Mouse (Mus musculus) kidney, postnatal 0 days (tissue): ENCODE measurements around the gene Tmem131. TPM values are rescaled to one million over a fixed set of nuclear protein-coding genes. Genes with fewer than 3 reads are reported as not detected.

Source experiments
- ATAC-seq: fragments of 200-750 bp; cut with Nextera tagmentation; replicated peaks from 2 replicates; pipeline ENCODE4 v1.8.0; 2017; ENCODE audit warnings: low read depth, moderate number of reproducible peaks, moderate TSS enrichment, moderate library complexity; ENCODE audit not compliant: low FRiP score
- DNase-seq: peaks from one replicate; pipeline ENCODE4 v3.0.0-alpha.2; 2016; ENCODE audit warnings: low spot score
- H3K27ac ChIP-seq: fragments of 300-500 bp; sonication (generic); 2 replicates; pipeline ENCODE4 v1.5.1; 2014; ENCODE audit warnings: mild to moderate bottlenecking
- H3K27me3 ChIP-seq: fragments of 300-500 bp; sonication (generic); 2 replicates; pipeline ENCODE4 v1.6.1; 2014; ENCODE audit warnings: low read length, mixed read lengths; ENCODE audit not compliant: insufficient read depth
- H3K36me3 ChIP-seq: fragments of 300-500 bp; sonication (generic); 2 replicates; pipeline ENCODE4 v1.6.1; 2014; ENCODE audit warnings: low read length, mixed read lengths; ENCODE audit not compliant: insufficient read depth
- H3K4me1 ChIP-seq: fragments of 300-500 bp; sonication (generic); replicated peaks from 2 replicates; pipeline ENCODE4 v1.6.1; 2014; ENCODE audit warnings: antibody characterized with exemption, low read length, mixed read lengths; ENCODE audit not compliant: insufficient read depth
- H3K4me2 ChIP-seq: fragments of 300-500 bp; sonication (generic); 2 replicates; pipeline ENCODE4 v1.6.1; 2014; ENCODE audit warnings: mild to moderate bottlenecking, low read length, moderate library complexity, mixed read lengths
- H3K4me3 ChIP-seq: fragments of 300-500 bp; sonication (generic); replicated peaks from 2 replicates; pipeline ENCODE4 v1.5.1; 2014; ENCODE audit warnings: low read depth, low read length
- H3K9ac ChIP-seq: fragments of 300-500 bp; sonication (generic); 2 replicates; pipeline ENCODE4 v1.6.1; 2014; ENCODE audit warnings: low read depth, low read length
- H3K9me3 ChIP-seq: fragments of 300-500 bp; sonication (generic); replicated peaks from 2 replicates; pipeline ENCODE4 v1.6.1; 2016; ENCODE audit warnings: low read length, inconsistent platforms, mixed read lengths
- CTCF ChIP-seq: IDR thresholded peaks from 2 replicates; pipeline ENCODE4 v1.5.1; 2016; ENCODE audit warnings: antibody characterized with exemption, low read depth, mild to moderate bottlenecking, moderate library complexity
- WGBS: fragments of 180-500 bp; shearing (Covaris S2); extraction: QIAGEN DNeasy Blood & Tissue Kit; methylation state at CpG from one replicate; pipeline ENCODE4 v1.1.7; 2014; 5-methylcytosine and 5-hydroxymethylcytosine counted together
- polyA plus RNA-seq: library from polyadenylated mRNA; unstranded; fragments of >200 nt; fragmentation: Nextera tagmentation; extraction: Ambion mirVana; gene quantifications from 2 replicates; pipeline ENCODE4 v1.2.1, GENCODE M21; 2015

The Tmem131 gene
- polyA plus RNA-seq, 1 experiment from 2014 or later, result 9.0 TPM

DNA sequence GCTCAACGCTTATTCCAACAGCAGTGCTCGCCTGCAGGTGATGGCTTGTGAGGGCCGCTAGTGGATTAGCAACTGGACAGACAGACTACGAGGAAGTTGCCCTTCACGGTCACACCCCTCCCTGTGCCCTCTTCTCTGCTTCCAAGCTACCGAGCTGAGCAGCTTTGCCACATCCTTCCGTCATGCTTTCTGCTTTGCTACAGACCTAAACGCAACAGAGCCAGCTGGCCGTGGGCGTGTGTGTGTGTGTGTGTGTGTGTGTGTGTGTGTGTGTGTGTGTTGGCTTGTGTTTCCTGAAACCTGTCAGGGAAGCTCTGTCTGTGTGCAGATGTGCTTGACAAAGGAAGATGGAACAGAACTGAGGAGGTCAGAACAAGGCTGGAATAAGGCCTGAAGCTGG lies 146.0 kb downstream of the Tmem131 start:
- no peaks in the 10 kb centered on the region for H3K4me1 ChIP-seq
- no peaks in the 10 kb centered on the region for H3K9me3 ChIP-seq
- H3K9ac ChIP-seq, result no peak overlapping the region
- H3K4me2 ChIP-seq, result no peak overlapping the region
- no peak overlapping the region for H3K4me3 ChIP-seq
- WGBS, result 60% methylated on average over 10 of the region's 10 CpGs
- DNase-seq (peak; percentile 12), ATAC-seq (no peak)
- no peaks in the 10 kb centered on the region for H3K27me3 ChIP-seq
- no peak for TF ChIP-seq CTCF
- H3K36me3 ChIP-seq, result peaks cover 76% of the 10 kb centered on the region
- no peak overlapping the region for H3K27ac ChIP-seq

- Histone ChIP-seq H3K4me1 (no peaks in the 10 kb centered on the region), H3K4me2 (no peak overlapping the region), H3K4me3 (no peak overlapping the region), H3K9ac (no peak overlapping the region), H3K27ac (no peak overlapping the region), H3K9me3 (no peaks in the 10 kb centered on the region), H3K27me3 (no peaks in the 10 kb centered on the region), H3K36me3 (peaks cover 77% of the 10 kb centered on the region)
- WGBS, result 72% methylated on average over 7 of the region's 7 CpGs
- ATAC-seq (no peak; the same call in 1 of the 2 replicates), DNase-seq (no peak)
- no peak for TF ChIP-seq CTCF
Observed at GRCm38 (mm10) chr1:36796711-36797110, 146.8 kb downstream of the Tmem131 start.

GRCm38 (mm10) chr1:36789416-36789815 lies 154.1 kb downstream of the Tmem131 start:
- WGBS, result 80% methylated on average over 8 of the region's 8 CpGs
- no peak overlapping the region for H3K9ac ChIP-seq
- DNase-seq (no peak), ATAC-seq (no peak)
- TF ChIP-seq CTCF, result no peak
- H3K27me3 ChIP-seq, result no peaks in the 10 kb centered on the region
- no peak overlapping the region for H3K4me3 ChIP-seq
- H3K36me3 ChIP-seq, result peaks cover 21% of the 10 kb centered on the region
- H3K4me2 ChIP-seq, result no peak overlapping the region
- 0 out of 2 replicates have a peak, but pooled peaks cover 4% of the 10 kb centered on the region for H3K4me1 ChIP-seq
- H3K9me3 ChIP-seq, result no peaks in the 10 kb centered on the region
- H3K27ac ChIP-seq, result no peak overlapping the region

DNA sequence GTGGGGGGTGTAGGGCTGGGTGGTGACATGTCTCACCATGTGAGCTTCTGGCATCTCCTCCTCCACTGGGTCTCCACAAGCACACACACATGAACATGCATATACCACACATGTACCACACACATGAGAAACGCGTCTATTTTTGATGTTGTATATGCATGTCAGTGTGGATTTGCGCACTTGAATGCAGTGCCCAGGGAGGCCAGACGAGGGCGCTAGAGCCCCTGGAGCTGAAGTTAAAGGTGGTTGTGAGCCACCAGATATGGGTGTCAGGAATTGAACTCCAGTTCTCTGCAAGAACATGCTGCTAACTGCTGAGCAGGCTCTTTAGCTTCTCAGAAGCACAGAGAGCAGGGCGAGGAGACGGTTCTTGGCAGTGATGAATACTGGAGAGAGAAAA lies 157.1 kb downstream of the Tmem131 start:
- ATAC-seq (no peak), DNase-seq (no peak)
- H3K27me3 ChIP-seq, result no peaks in the 10 kb centered on the region
- H3K9me3 ChIP-seq, result no peaks in the 10 kb centered on the region
- no peak overlapping the region for H3K4me2 ChIP-seq
- no peak overlapping the region for H3K4me3 ChIP-seq
- 91% methylated on average over 7 of the region's 7 CpGs for WGBS
- no peak overlapping the region for H3K9ac ChIP-seq
- 0 out of 2 replicates have a peak, but pooled peaks cover 4% of the 10 kb centered on the region for H3K4me1 ChIP-seq
- 0 out of 2 replicates have a peak, but pooled peaks cover under 1% of the 10 kb centered on the region for H3K36me3 ChIP-seq
- no peak overlapping the region for H3K27ac ChIP-seq
- peak; percentile 35; the same call in 1 of the 2 replicates for TF ChIP-seq CTCF

DNA sequence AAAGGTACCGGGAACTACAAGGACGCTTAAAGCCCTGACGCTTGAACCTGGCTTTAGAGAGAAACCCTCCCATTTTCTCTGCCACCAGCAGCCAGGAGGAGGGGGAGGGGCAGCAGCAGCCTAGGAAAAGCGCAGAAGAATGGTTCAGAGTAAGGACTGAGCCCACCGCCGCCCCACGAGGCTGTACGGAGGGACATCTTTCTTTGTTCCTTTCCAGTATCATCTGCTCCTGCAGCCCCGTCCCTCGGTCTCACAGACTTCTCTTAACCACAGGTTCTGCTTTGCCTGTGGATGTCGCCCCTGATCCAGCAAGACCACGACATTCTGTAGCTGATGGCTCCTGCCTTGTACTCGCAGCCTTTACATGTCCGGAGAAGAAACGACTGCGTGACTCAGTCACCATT lies 158.2 kb downstream of the Tmem131 start:
- Histone ChIP-seq H3K9ac (peak overlapping the region; percentile 49), H3K4me1 (0 out of 2 replicates have a peak, but pooled peaks cover 4% of the 10 kb centered on the region), H3K9me3 (no peaks in the 10 kb centered on the region), H3K4me2 (peak overlapping the region; percentile 96), H3K4me3 (peak overlapping the region; percentile 41), H3K36me3 (no peaks in the 10 kb centered on the region), H3K27ac (no peak overlapping the region), H3K27me3 (no peaks in the 10 kb centered on the region)
- ATAC-seq, result no peak
- under 1% methylated on average over 16 of the region's 16 CpGs for WGBS
- TF ChIP-seq CTCF, result peak; percentile 31; the same call in 1 of the 2 replicates
- DNase-seq, result peak; percentile 40

GRCm38 (mm10) chr1:36784365-36785134 lies 158.9 kb downstream of the Tmem131 start:
- peak overlapping the region; percentile 96 for H3K4me2 ChIP-seq
- H3K4me3 ChIP-seq, result peak overlapping the region; percentile 41
- ATAC-seq (peak; percentile 41), DNase-seq (peak; percentile 85)
- H3K27ac ChIP-seq, result no peak overlapping the region
- peak; percentile 88 for TF ChIP-seq CTCF
- 3% methylated on average over 20 of the region's 20 CpGs for WGBS
- 0 out of 2 replicates have a peak, but pooled peaks cover 4% of the 10 kb centered on the region for H3K4me1 ChIP-seq
- no peaks in the 10 kb centered on the region for H3K27me3 ChIP-seq
- no peaks in the 10 kb centered on the region for H3K9me3 ChIP-seq
- H3K9ac ChIP-seq, result peak overlapping the region; percentile 49
- H3K36me3 ChIP-seq, result no peaks in the 10 kb centered on the region
